Mouse (Mus musculus): ENCODE results near the gene Cyp24a1.
"Not testable (repeated sequence)": the region's sequence is repeated elsewhere in the genome, so short reads cannot be mapped to it uniquely, and the experiment has no call there.

Gene Cyp24a1

DNA sequence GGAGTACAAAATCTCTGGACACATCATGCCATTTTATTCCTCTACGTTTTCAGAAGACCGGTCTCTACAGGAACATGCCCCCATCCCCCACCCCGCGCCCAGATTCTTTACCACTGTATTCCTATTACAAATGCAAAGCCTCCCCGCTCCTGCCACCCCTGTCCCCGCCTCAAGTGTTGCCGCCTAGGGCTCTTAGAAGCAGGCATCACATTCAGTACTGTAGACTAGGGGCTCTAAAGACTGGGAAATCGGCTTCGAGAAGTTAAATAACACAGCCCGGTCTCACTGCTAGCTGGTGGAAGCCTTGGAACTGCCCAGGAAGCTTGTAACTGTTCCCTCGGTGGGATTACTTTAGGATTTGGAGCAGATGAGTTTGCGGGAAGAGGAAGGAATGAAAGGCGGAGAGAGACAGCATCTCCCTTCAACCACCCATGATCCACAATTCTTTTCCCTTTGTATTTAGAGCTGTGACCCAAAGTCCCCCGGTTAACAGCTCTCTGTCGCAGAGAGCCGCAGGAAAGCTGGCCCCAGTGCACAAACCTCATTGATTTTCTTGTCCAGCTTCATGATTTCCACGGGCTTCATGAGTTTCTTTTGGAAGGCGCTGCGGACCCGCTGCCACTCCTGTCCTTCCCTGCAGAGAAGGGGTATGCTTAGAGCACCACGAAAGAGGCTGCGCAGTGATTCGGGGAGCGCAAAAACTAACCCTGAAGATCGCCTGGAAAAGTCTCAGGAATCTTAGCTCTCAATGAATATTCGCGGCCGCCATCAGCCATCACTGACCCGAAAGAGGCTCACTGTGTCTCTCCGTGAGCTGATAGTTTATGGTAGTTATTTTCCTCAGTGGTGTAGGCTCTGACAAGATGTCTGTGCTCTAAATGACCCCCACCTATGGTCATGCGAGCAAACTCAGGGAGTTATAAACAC lies 1.9 kb downstream of the Cyp24a1 start:
- DNase-seq (ENCODE audit: low spot score) = no peak

DNA sequence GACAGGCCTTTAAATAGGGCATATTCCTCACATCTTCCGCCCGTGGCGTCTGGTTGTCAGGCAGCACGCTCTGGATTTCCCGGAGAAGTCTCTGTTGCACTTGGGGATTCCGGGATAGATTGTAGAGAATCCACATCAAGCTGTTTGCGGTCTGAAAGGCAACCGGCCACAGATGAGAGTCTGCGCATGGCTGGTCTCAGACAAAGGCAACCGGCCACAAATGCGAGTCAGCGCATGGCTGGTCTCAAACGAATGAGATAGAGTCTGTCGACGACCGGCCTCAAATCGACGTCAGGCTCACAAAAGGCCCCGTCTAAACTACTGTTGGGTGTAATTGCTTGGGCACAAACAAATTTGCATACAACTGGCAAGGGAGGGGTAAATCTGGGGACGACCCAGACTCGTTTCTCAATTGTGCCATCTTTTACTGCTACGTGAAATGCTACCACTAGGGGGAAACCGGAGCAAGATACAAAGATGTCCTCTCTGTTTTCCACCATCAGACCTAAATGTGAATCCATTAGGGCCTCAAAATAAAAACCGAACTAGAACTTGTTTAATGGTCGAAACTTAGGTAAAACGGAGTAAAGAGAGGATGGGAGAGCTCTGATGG lies 8.9 kb downstream of the Cyp24a1 start:
- no peak for DNase-seq (ENCODE audit: low spot score)

DNA sequence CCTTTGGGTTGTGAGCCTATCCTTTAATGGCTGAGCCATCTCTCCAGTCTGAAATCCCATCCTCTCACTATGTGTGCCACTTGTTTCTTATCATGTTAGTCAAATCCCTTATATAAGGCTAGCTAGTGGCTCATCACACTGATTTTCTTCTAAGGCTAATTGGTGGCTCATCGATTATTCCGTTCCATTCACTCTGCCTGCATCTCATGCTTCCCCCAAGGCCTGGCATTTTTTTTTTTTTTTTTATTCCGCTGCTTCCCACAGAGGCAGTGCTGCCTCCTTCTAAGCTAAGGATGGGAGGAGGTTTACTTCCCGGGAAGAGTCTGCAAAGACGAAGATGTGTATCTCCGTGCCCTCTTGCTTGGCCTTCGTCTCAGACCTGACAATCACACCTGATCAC lies 9.7 kb downstream of the Cyp24a1 start:
- no peak for DNase-seq (ENCODE audit: low spot score)

DNA sequence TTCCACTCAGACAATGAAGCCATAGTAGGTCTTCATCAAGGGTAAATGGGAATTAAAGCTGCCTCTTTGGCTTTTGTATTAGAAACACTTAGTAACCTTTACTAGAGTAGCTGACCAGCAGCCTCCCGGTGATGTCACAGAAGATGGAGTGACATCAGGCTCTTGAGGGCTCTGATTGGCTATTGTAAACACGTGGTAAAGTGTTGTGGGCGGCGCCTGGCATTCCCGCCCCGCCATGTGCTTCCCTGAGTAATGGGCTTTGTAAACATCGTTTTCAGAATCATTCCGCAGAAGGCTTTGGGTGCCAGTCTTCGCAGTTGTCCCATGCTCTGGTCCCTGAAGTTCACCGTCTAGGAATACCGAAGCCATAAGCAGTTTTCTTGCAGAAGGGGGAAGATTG lies 13.0 kb downstream of the Cyp24a1 start:
- no peak for DNase-seq (ENCODE audit: low spot score)

DNA sequence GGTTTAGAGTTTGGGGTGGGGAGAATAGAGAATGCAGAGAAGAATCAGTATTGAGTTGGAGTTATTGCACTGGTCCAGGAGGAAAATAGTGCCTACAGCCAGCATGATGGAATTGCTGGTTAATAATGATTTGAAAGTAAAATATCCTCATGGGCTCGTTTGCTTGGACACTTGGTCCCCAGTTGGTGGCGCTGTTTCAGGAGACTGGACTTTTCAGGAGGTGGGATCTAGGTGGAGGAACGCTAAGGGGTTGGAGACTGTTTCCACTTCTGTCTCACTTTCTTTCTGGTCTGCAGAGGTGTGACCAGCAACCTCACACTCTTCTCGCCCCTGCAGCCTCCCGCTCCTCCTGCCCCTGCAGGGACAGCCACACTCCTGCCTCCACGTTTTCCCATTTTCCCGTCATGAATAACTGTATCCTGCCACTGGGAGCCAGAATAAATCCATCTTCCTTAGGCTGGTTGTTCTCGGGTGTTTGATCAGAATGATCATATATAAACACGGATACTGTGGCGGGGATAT lies 14.9 kb downstream of the Cyp24a1 start:
- DNase-seq (ENCODE audit: low spot score) = no peak

DNA sequence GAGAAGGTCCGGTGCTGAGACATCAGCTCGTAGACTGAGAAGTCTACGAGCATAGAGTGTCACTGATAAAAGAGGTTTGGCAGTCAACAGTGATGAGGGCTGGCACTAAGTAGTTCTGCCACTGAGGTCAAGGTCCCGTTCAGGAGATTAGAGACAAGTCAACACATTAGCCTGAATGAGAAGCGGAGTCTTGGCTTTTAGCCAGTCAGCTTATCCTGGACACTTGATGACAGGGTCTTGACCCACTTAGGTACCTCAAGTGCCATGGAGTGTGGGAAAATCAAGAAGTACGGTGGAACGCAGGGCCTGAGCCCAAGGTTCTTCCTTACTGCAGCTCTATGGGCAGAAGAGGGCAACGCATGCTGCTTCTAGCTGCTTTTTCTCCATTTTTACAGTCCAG lies 20.3 kb downstream of the Cyp24a1 start:
- DNase-seq (ENCODE audit: low spot score) = no peak

DNA sequence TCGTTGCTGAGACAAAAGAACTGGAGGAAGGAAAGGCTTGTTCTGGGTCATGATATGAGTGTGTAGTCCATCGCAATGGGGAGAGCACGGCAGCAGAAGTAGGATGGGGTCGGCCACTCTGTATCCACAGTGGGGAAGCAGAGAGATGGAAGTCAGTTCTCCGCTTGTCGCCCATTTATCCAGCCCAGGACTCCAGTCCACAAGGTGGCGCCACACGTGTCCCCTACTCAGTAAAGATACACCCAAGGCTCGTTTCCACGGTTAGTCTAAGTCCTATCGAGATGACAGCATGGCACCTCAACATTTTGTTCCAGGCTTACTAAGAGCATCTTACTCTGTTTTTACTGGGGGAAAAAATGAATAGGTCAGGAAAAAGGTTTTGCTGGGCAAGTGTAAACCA lies 20.7 kb downstream of the Cyp24a1 start:
- DNase-seq (ENCODE audit: low spot score) = no peak

DNA sequence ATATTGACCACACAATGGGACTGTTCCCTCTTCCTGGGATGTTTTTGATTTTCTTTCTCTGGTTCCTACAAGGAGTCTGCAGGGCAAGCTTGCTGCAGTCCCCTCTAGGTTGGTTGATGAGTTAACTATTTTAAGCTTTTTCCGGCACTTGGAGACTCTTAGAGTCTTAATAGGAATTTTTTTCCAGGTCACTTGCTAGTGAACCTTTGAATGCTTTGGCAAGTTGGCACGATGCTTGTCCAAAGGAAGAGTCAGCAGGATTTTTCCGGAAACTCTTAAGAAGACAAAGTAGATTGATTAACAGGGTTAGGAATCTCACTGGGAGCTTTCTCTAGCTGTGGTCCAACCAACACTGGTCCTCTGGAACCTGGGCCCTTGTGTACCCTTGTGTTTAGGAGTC lies 21.8 kb downstream of the Cyp24a1 start:
- no peak for DNase-seq (ENCODE audit: low spot score)

DNA sequence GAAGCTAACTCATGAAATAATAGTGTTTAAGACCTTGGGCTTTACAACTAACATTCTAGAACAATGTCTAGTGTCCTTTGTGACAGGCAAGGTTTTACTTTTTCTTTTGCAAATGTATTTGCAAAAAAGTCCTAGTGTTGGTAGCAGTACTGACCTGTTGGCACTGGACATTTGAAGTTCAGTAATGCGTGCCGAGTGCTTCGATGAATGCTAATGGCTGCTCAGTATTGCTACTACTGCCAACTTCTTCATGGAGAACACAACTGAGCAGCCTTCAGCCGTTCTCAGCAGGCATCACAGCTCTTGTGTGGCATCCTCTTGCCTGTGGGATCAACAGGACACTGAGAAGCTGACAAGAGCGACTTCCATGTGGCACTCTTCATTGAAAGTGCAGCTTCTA lies 22.8 kb downstream of the Cyp24a1 start:
- DNase-seq (ENCODE audit: low spot score) = no peak

DNA sequence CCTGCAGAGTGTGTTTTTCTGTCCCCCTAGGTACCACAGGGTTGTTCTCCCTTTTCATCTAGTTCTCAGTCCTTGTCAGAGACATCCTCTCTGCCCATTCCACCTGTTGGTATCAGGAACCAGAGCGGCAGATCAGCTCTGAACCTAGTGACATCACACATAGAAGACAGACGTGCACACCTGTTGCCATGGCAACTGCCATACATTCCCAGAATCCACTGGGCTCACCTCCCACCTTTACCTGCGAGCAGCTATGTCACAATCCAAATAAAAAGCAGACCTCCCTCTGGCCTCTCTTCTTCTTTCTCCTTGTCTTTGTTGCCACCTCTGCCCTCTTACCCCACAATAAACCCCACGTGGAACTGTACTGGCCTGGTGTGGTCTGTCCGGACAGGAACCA lies 26.4 kb downstream of the Cyp24a1 start:
- no peak for DNase-seq (ENCODE audit: low spot score)

DNA sequence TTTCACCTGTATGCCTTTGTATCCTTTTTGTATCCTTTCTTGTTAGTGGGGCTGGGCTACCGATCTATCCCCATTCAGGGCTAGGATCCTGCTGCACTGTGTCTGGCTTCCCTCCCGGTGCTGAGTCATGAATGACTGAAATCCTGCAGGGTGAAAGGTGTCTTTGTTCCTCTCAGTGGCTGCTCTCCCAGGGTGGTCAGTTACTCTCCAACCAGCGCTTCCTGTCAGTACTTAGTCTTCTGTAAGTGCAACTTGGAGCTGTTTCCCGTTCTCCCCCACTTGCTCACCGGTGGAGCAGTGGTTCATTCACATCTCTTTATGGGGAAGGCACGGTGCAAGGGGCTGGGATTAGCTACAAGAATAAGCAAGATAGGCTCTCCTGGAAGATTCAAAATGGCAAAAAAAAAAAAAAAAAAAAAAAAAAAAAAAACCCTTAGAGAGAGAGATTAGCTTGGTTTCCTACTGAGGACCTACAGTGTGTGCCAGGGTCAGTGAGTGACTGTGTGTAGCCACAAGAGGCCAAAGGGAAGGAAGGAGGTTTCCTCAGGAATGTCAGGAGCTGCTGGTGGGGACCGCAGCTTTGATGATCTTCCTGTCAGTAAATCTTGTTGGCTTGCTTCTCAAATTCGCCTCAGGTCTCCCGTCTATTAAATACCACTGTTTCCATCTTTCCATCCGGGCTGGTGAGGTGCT lies 27.2 kb downstream of the Cyp24a1 start:
- DNase-seq (ENCODE audit: low spot score) = no peak

DNA sequence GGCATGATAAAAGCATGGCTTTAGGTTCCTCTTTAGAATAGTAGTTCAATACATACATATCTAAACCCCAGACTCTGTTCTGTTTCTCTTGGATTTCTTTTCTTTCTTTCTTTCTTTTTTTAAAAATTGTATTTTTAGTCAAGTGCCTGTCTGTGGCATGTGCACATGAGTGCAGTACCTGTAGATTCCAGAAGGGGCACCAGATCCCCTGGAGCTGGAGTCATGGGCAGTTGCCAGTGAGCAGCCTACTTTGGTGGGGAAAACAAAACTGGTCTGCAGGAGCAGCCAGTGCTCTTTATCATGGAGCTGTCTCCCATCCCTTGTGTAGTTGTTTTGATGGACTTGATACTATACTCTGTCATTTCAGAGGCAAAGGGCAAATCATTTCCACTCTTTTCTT lies 28.9 kb downstream of the Cyp24a1 start:
- DNase-seq (ENCODE audit: low spot score) = no peak

DNA sequence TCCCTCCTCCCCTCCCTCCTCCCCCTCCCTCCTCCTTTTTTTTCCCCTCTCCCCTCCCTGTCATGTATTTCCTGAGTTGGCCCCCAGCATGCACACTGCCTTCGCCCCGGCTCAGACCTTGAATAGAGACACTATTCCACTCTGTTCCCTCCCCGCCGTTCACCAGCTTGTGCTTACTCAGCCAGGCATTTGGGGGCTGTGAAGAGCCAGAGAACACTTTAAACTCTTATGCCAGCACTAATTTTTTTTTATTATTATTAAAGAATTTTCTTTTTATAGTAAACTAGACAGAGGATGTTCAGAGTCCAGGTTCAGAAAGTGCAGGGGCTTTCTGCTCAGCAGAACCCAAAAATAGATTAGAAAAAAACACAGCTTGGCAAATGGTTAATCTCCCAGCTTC lies 32.1 kb downstream of the Cyp24a1 start:
- no peak for DNase-seq (ENCODE audit: low spot score)

DNA sequence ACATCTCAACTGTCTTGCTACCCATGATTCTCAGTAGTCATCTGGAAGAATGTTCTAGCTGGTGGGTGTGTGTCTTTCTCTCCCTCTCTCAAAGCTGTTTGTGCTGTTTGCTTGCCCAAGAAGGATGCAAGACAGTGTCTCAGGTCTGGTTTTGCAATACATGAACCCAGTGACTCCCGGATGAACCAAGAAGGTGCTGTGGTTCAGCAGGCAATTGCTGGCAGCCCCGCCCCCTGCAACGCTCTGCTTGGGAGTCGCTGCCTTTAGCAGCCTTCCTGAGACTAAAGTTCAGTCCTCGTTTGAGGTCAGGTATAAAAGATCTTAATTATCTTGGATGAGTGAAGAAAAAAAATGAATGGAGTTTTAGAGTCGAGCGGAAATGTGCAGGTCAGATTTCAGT lies 35.3 kb downstream of the Cyp24a1 start:
- no peak for DNase-seq (ENCODE audit: low spot score)

DNA sequence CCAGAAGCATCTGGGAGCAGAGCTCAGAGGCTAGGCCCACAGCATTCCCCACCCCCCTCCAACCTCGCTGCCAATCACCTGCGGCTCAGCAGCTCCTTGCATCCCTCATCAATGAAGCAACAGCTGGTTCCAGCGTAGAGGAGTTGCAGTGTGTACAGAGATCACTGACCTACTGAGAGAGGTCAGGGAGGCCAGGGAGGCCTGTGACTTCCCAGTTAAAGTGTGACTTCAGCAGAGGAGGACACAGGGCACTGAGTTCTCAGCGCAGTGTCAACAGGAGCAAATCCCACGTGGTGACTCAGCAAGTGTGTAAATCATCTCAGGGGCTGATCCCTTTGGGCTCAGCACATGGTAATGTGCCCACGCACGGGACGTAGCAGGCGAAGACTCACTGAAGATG lies 37.1 kb downstream of the Cyp24a1 start:
- DNase-seq (ENCODE audit: low spot score) = no peak

DNA sequence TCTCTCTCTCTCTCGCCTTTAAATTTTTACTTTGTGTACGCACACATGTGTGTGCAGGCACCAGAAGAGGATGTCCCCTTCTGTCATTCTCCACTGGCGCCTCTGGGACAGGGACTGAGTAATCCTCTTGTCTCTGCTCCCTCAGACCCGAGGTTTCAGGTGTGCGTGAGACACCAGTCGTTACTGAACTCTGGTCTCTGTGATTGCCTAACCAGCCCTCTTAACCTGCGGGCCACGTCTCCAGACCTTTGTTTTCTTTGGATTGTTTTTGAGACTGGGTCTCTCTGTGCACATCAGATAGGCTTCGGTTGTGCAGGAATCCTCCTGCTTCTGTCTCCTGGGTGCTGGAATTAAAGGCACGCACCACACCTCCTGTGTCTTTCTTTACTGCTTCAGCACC lies 37.8 kb downstream of the Cyp24a1 start:
- DNase-seq (ENCODE audit: low spot score) = no peak

DNA sequence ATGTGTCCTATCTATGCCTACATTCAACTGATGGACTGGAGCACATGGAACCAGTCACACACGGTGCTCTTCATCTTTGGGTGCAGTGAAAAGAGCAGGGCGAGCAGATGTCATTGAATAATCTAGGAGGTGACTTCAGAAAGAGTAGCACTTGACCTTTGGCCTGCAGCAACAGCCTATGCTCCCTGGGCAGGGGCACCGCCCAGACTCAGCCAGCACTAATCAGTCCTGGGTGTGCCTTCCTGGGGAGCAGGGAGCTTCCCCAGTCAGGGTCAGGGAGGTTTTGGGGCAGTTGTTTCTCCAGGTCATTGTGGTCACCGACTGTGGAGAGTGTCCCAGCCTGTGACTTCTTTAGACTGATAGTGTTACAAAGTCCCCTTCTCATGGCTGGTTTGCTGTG lies 43.1 kb downstream of the Cyp24a1 start:
- not testable (repeated sequence) for DNase-seq (ENCODE audit: low spot score)

DNA sequence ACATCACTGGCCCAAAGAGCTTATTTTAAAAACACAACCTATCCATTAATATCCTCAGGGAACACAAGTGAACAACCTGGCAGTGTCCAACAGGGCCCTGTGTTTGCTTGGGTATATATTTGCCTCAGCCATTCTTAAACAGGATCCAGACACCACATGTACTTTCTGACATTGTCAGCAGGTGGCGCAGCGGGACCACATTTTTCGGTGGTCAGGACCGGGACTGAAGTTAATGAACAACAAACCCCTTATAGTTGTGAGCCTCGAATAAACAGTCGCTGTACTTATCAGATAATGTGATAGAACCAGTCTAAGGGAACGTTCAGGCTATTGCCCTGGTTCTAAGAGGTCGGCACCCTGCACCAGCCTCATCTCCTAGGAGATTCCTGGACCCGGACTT lies 46.0 kb downstream of the Cyp24a1 start:
- DNase-seq (ENCODE audit: low spot score) = peak; percentile 59

DNA sequence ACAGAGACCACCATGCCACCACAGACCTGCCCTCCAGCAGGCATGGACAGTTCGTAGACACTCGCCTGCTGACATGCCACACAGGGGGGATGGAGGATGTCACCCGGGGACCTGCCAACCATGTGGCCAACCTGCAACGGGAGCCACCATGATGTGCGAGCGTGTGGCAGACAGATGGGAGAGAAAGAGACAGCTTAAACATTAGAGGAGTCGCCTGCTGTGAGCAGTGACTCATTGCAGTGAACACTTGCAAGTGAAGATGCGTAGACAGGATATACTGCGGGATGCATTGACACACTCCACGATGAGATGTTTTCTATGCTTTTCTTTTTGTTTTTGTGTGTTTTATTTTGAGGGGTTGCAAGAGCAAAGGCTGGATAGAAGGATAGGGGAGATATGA lies 49.3 kb downstream of the Cyp24a1 start:
- DNase-seq (ENCODE audit: low spot score) = no peak

DNA sequence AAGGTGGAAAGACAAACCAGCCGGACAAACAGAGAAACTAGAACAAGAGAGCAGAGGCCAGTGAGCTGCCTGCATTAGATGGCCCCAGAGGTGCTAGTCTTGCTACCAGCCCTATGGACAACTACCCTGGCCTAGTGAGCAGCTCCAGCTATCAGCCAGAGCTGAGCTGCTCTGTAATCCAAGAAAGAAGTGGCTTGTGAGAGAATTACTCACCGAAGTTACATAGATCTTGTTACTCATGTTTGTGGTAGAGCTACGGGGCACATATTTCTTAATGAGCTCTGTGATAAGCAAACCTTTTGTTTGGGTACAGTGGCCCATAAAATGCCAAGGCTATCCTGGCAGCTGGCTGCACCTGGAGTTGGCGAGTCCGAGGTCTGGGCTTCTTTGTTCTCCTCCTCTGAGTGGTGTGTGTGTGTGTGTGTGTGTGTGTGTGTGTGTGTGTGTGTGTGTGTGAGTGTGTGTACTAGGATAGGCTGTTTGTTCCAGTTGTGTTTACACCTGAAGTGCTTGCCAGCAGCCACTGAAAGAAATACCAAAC lies 50.0 kb downstream of the Cyp24a1 start:
- no peak for DNase-seq (ENCODE audit: low spot score)

DNA sequence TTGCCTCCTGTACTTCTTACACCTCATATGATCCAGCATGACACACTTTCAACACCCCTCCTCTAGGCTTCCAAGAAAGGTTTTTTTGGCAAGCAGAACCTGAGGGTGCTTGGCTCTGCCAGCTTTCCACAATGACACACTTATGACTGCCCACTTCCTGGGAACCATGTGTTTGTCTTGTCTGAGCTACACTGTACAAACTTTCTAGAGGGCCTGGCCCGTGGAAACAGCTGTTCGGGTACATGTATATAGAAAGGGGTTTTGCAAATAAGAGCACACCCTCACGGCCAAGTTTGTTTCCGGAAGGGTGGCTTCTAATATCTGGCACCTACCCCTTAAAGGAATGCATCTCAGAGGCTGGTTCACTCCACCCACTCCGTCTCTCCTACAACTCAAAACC lies 51.1 kb downstream of the Cyp24a1 start:
- DNase-seq (ENCODE audit: low spot score) = no peak

DNA sequence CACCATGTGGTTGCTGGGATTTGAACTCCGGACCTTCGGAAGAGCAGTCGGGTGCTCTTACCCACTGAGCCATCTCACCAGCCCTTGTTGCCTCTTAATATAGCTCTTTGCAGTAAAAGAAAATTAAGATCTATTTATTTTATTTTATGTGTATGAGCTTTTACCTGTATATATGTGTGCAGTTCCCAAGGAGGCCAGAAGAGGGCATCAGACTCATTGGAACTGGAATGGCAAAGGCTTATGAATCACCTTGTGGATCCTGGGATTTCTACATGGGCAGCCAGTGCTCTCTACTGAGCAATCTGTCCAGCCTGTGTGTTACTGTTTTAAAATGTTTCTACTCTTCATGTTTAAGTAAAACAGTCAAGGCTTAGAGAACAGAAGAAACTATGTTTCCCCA lies 54.4 kb downstream of the Cyp24a1 start:
- peak; percentile 6 for DNase-seq (ENCODE audit: low spot score)

DNA sequence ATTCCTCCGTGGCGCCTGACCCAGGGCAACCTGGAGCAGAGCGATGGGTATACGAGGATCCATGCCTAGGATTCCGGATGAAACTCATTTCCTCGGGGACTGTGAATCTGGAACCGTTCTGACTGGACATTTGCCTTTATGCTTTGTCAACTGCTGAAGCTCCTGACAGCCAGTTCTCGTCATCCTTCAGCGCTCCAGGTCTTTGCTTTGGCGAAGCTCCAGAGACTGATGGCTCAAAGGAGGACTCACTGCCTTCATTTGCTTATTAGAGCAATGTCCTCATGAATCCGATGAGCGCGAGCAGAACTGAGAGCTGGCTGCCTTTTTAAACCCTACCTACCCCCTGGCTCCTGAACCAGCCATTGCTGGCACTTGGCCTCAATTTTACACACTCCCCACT lies 58.2 kb downstream of the Cyp24a1 start:
- DNase-seq (ENCODE audit: low spot score) = no peak
